Mouse (Mus musculus): ENCODE measurements around the gene Slc29a1.

Slc29a1 gene

GRCm38 (mm10) chr17:45551249-45551796, 48.1 kb downstream of the Slc29a1 start:
- no peak for DNase-seq (ENCODE audit: low read depth, low spot score)

DNA sequence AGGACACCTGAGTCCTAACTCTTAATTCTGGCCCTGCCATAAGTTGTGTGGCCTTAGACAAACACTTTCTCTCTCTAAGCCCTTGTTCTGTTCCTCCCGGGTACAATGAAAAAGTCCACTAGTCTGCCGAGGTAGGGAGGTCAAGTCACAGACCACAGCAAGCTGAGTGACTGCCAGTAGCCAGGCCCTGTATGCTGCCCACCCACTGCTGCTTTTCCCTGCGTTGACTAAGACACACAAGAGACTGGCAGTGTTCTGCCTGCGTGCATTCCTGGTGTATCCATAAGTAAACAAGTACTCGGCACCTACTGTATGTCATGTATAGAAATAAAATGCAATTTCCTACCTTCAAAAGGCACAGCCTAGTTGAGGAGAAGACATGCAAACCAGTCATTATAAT, 49.2 kb downstream of the Slc29a1 start:
- no peak for DNase-seq (ENCODE audit: low read depth, low spot score)

GRCm38 (mm10) chr17:45549617-45550181, 49.7 kb downstream of the Slc29a1 start, which contains the start of gene Tmem151b:
Gene Tmem151b, minus strand, starts transcription at chr17:45549677.
- DNase-seq (ENCODE audit: low read depth, low spot score) = no peak

DNA sequence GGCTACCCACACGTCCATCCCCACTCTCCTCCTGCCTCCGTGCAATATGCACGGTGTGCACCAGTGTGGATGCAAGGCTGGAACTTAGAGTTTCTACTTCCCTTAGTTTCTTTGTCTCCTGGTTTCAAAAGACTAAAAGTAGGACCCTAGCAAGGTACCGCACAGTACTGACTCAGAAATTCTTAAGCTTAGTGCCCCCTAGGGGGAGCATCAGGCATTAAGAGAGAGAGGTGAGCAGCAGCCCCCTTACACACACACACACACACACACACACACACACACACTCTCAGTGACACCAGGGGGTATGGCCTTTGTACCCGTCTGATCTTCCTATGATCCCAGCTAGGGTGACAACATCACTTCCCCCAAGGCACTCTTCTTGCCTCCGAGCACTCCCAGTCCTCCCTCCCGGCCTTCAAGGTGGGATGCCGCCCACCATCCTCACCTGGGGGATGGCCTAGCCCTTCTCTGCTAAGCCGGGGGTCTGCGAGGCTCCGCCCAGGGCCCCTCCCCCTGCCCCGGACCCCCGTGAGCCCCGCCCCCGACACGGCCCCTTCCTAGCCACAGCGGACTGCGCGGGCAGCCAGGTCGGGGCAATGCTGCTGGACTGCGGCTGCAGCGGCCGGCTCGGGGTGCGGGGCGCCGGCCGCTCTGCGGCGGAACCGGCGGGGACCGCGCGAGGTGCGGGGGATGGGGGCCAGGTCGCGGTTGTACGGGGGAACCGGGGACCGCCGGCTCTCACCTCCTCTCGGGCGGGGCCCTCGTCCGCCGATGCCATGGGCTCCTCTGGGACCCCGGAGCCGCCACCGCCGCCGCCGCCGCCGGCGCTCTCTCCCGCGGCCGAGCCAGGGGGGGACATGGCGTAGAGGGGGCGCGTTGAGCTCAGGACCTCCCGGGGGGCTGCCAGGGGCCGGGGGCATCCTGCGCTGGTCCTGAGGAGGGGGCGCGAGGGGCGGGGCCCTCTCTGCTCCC, 50.6 kb downstream of the Slc29a1 start:
- DNase-seq (ENCODE audit: low read depth, low spot score) = no peak

DNA sequence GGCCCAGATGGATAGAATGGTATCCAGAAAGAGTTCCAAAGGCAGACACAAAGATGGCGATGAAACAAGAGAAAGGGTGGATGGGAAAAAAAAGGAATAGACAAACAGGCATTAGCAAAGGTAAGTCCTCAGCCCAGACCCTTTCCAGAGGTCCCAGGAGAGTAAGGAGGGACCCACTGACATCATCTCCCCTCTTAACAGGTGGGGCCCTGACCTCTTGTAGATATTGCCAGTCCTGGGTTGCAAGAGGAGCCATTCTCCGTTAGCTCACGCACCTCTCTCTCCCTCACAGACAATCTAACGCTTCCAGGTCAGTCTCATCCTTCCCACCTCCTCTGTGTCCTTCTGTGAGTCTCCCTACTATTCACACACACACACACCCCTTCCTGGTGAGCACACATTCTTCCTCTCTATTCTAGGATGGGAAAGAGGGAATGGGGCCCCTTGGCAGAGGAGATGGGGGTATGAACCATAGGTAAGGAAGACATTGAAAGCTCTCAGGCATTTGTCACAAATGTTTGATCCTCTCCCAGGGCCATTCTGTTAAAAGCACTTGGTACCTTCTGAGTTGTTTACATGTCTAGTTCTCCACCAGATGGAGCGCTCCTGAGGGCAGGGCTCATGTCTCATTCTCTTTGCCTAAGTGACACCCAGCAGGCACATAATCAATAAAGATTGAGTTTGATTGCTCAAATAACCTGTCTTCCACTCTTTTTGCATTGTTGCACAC, 51.8 kb downstream of the Slc29a1 start:
- no peak for DNase-seq (ENCODE audit: low read depth, low spot score)

DNA sequence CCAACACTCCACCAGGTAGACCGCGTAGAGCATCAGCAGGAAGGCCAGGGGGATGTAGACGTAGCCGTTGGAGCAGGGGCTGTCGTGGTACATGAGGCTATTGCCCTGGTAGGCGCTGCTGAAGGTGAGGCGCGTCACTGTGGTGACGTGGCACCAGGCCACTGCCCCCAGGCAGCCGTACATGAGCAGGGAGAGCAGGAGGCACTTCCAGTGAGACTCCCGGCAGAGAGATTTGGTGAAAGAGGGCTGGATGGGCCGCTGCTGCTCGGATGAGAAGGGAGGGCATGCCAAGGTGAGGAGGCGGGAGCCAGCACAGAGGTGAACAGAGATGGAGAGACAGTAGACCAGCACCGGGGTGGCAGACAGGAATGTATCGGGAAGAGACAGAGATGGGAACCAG, 52.5 kb downstream of the Slc29a1 start:
- no peak for DNase-seq (ENCODE audit: low read depth, low spot score)

- DNase-seq (ENCODE audit: low read depth, low spot score) = no peak
These were observed 54.0 kb downstream of the Slc29a1 start for GRCm38 (mm10) chr17:45545278-45545961.

- DNase-seq (ENCODE audit: low read depth, low spot score) = no peak
These were observed 54.5 kb downstream of the Slc29a1 start for GRCm38 (mm10) chr17:45544873-45545277.

GRCm38 (mm10) chr17:45544001-45544872, 55.2 kb downstream of the Slc29a1 start:
- DNase-seq (ENCODE audit: low read depth, low spot score) = no peak

DNA sequence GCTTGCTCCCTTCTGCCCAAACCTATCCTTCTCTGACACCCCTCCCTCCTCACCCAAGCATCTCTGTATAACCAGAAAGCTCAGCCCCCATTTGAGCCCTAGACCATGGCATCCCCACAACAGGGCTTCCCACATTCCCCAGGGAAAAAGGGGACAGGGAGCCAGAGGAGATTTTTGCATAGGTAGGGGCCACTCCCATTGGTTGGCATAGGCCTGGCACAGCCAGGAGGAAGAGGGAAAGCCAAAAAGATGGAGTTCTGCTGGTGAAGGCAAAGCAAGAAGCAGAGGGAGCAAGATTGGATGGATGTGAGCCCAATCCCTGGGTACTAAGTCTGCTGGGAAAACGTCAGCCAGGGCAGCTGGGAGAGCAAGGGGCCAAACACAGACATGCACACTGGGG, 56.3 kb downstream of the Slc29a1 start:
- no peak for DNase-seq (ENCODE audit: low read depth, low spot score)

DNA sequence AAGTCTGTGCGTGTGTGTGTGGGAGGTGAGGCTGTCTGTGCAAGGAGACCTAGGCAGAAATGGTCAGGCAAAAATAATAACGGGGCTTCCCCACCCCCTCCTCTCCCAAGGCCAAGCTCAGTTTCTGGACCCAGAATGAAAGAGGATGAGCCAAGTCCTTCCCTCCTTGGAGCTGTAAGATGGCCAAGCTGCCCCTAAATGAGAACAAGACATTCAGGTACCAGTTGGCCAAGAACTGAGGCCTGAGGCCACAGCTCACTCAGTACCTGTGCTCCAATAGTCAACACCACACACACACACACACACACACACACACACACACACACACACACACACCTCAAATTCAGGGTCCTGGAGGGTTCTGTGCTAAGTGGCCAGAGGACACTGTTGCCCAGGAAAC, 56.7 kb downstream of the Slc29a1 start:
- no peak for DNase-seq (ENCODE audit: low read depth, low spot score)

DNA sequence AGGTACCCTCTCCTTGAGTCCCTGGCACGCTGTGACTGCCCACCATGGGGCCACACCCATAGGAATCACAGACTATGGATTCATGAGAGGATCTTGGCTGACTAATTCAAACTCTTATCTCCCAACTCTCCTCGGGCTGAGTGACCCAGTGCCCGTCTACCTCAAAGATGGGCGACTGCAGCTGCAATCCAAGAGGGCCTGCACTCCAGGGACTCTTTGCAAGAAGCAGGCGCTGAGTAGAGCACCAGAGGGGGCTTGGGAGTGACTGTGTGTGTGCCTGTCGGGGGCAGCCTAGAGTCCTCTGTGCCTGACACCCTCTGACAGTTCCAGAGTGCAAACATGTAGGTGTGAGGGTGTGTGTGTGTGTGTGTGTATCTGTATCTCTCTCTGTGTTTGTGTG, 57.3 kb downstream of the Slc29a1 start:
- no peak for DNase-seq (ENCODE audit: low read depth, low spot score)

DNA sequence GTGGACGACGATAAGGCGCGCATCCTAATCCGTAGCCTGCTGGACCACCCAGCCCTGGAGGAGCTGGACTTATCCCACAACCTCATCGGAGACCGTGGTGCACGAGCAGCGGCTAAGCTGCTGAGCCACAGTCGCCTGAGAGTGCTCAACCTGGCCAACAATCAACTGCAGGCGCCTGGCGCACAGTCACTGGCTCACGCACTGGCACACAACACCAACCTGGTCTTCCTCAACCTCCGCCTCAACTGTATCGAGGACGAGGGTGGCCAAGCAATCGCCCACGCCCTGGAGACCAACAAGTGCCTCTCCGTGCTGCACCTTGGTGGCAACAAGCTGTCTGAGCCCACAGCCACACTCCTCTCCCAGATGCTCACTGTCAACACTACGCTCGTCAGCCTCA, 59.7 kb downstream of the Slc29a1 start:
- no peak for DNase-seq (ENCODE audit: low read depth, low spot score)

- DNase-seq (ENCODE audit: low read depth, low spot score) = no peak
These were observed 61.0 kb downstream of the Slc29a1 start for GRCm38 (mm10) chr17:45538394-45538793.

GRCm38 (mm10) chr17:45536264-45536663, 63.1 kb downstream of the Slc29a1 start:
- DNase-seq (ENCODE audit: low read depth, low spot score) = no peak
